Mouse (Mus musculus) forebrain, embryonic 14.5 days (tissue): ENCODE measurements around the gene Brd3. TPM values are rescaled to one million over a fixed set of nuclear protein-coding genes. Genes with fewer than 3 reads are reported as not detected.

Source experiments
- microRNA-seq: library from miRNA; unstranded; fragments of <30 nt; microRNA quantifications from one replicate; pipeline ENCODE4, GENCODE M21; 2016
- polyA plus RNA-seq: library from polyadenylated mRNA; unstranded; fragments of >200 nt; fragmentation: Nextera tagmentation; extraction: Ambion mirVana; gene quantifications from 2 replicates; pipeline ENCODE4 v1.2.1, GENCODE M21; 2014

Brd3 gene
- polyA plus RNA-seq, 1 experiment from 2014 or later: 155 TPM

Small RNA genes within 50 kb of the gene (microRNA-seq; reads per million reads assigned to microRNA genes)
- gene Gm24049 (not detected), gene Mir7578 (not detected)

Other genes with a start within 250 kb of the Brd3 start
- 7.4 and 8.9 TPM in 2 replicates for gene Vav2, start 80.6 kb downstream of the Brd3 start, polyA plus RNA-seq
- gene Brd3os, start 65.3 kb downstream of the Brd3 start, polyA plus RNA-seq: 34.3 and 38.1 TPM in 2 replicates
- 49.5 and 52.5 TPM in 2 replicates for gene Wdr5, start 7.5 kb upstream of the Brd3 start, polyA plus RNA-seq
- gene Rxra, start 168.8 kb upstream of the Brd3 start, polyA plus RNA-seq: 2.0 and 2.6 TPM in 2 replicates